Mouse (Mus musculus): ENCODE data around the gene 1700037C18Rik. TPM values are rescaled to one million over a fixed set of nuclear protein-coding genes. Genes with fewer than 3 reads are reported as not detected.

The 1700037C18Rik gene
- polyA plus RNA-seq, 1 experiment from 2014 or later, result 6.5 TPM

- Histone ChIP-seq H3K4me2 (no peak overlapping the region), H3K4me1 (replicated peaks) (peaks cover 6% of the 10 kb centered on the region), H3K4me3 (no peak overlapping the region), H3K27me3 (replicated peaks) (no peaks in the 10 kb centered on the region), H3K27ac (ENCODE audit: poor library complexity, severe bottlenecking) (no peak overlapping the region), H3K9me3 (replicated peaks) (no peaks in the 10 kb centered on the region), H3K36me3 (peaks cover 50% of the 10 kb centered on the region), H3K9ac (no peak overlapping the region)
- 65% methylated on average over 2 of the region's 2 CpGs for WGBS
- ATAC-seq (ENCODE audit: insufficient number of reproducible peaks, low FRiP score), result no peak
Observed at GRCm38 (mm10) chr16:3907471-3907870, 1.0 kb downstream of the 1700037C18Rik start.

- no peaks in the 10 kb centered on the region for H3K27me3 ChIP-seq (replicated peaks)
- H3K36me3 ChIP-seq, result peaks cover 73% of the 10 kb centered on the region
- WGBS, result 89% methylated on average over 1 of the region's 1 CpGs
- H3K4me3 ChIP-seq, result no peak overlapping the region
- no peak overlapping the region for H3K4me2 ChIP-seq
- no peak overlapping the region for H3K27ac ChIP-seq (ENCODE audit: poor library complexity, severe bottlenecking)
- ATAC-seq (ENCODE audit: insufficient number of reproducible peaks, low FRiP score), result no peak
- peaks cover 17% of the 10 kb centered on the region for H3K4me1 ChIP-seq (replicated peaks)
- no peaks in the 10 kb centered on the region for H3K9me3 ChIP-seq (replicated peaks)
- no peak overlapping the region for H3K9ac ChIP-seq
Observed at GRCm38 (mm10) chr16:3896553-3896952, 11.9 kb downstream of the 1700037C18Rik start.

- H3K4me3 ChIP-seq, result no peak overlapping the region
- H3K27ac ChIP-seq (ENCODE audit: poor library complexity, severe bottlenecking), result no peak overlapping the region
- peaks cover 17% of the 10 kb centered on the region for H3K4me1 ChIP-seq (replicated peaks)
- H3K27me3 ChIP-seq (replicated peaks), result no peaks in the 10 kb centered on the region
- 79% methylated on average over 6 of the region's 6 CpGs for WGBS
- no peak for ATAC-seq (ENCODE audit: insufficient number of reproducible peaks, low FRiP score)
- H3K9ac ChIP-seq, result no peak overlapping the region
- H3K36me3 ChIP-seq, result peaks cover 68% of the 10 kb centered on the region
- no peak overlapping the region for H3K4me2 ChIP-seq
- H3K9me3 ChIP-seq (replicated peaks), result no peaks in the 10 kb centered on the region
Observed at GRCm38 (mm10) chr16:3896046-3896445, 12.4 kb downstream of the 1700037C18Rik start.

- H3K9ac ChIP-seq, result no peak overlapping the region
- ATAC-seq (ENCODE audit: insufficient number of reproducible peaks, low FRiP score), result peak; percentile 36; the same call in 1 of the 2 replicates
Observed at GRCm38 (mm10) chr16:3895173-3895792, 13.2 kb downstream of the 1700037C18Rik start.

GRCm38 (mm10) chr16:3893739-3894138, 14.8 kb downstream of the 1700037C18Rik start:
- H3K9me3 ChIP-seq (replicated peaks), result no peaks in the 10 kb centered on the region
- peaks cover 45% of the 10 kb centered on the region for H3K36me3 ChIP-seq
- peak overlapping the region; percentile 9; the same call in 1 of the 2 replicates for H3K9ac ChIP-seq
- peaks cover 17% of the 10 kb centered on the region for H3K4me1 ChIP-seq (replicated peaks)
- H3K27ac ChIP-seq (ENCODE audit: poor library complexity, severe bottlenecking), result peak overlapping the region; percentile 74
- no peak overlapping the region for H3K4me3 ChIP-seq
- H3K27me3 ChIP-seq (replicated peaks), result no peaks in the 10 kb centered on the region
- 0 out of 2 replicates have a peak overlapping the region, but pooled peaks have one; percentile 21 for H3K4me2 ChIP-seq
- WGBS, result 30% methylated on average over 3 of the region's 3 CpGs
- peak; percentile 84 for ATAC-seq (ENCODE audit: insufficient number of reproducible peaks, low FRiP score)

More at GRCm38 (mm10) chr16:3895173-3895792, 13.2 kb downstream of the 1700037C18Rik start:
- H3K9me3 ChIP-seq (replicated peaks), result no peaks in the 10 kb centered on the region
- no peaks in the 10 kb centered on the region for H3K27me3 ChIP-seq (replicated peaks)
- H3K4me2 ChIP-seq, result no peak overlapping the region
- peak overlapping the region; percentile 74 for H3K27ac ChIP-seq (ENCODE audit: poor library complexity, severe bottlenecking)
- H3K4me3 ChIP-seq, result no peak overlapping the region
- WGBS, result 64% methylated on average over 9 of the region's 9 CpGs
- H3K4me1 ChIP-seq (replicated peaks), result peaks cover 17% of the 10 kb centered on the region
- peaks cover 61% of the 10 kb centered on the region for H3K36me3 ChIP-seq

GRCm38 (mm10) chr16:3891621-3892295, 16.7 kb downstream of the 1700037C18Rik start:
- Histone ChIP-seq H3K27me3 (replicated peaks) (no peaks in the 10 kb centered on the region), H3K4me2 (no peak overlapping the region), H3K36me3 (peaks cover 26% of the 10 kb centered on the region), H3K27ac (ENCODE audit: poor library complexity, severe bottlenecking) (no peak overlapping the region), H3K9me3 (replicated peaks) (no peaks in the 10 kb centered on the region), H3K9ac (no peak overlapping the region), H3K4me3 (no peak overlapping the region), H3K4me1 (replicated peaks) (peaks cover 20% of the 10 kb centered on the region)
- ATAC-seq (ENCODE audit: insufficient number of reproducible peaks, low FRiP score), result no peak
- 94% methylated on average over 14 of the region's 14 CpGs for WGBS

- Histone ChIP-seq H3K36me3 (peaks cover 10% of the 10 kb centered on the region), H3K4me3 (peak overlapping the region; percentile 78), H3K4me2 (peak overlapping the region; percentile 78), H3K27me3 (replicated peaks) (no peaks in the 10 kb centered on the region), H3K4me1 (replicated peaks) (peaks cover 16% of the 10 kb centered on the region), H3K9ac (peak overlapping the region; percentile 88), H3K27ac (ENCODE audit: poor library complexity, severe bottlenecking) (peak overlapping the region; percentile 94), H3K9me3 (replicated peaks) (no peaks in the 10 kb centered on the region)
- peak; percentile 3; the same call in 1 of the 2 replicates for ATAC-seq (ENCODE audit: insufficient number of reproducible peaks, low FRiP score)
- WGBS, result 4% methylated on average over 10 of the region's 10 CpGs
Observed at GRCm38 (mm10) chr16:3885065-3885670, 23.3 kb downstream of the 1700037C18Rik start.

- ATAC-seq (ENCODE audit: insufficient number of reproducible peaks, low FRiP score), result peak; percentile 99
- H3K4me2 ChIP-seq, result peak within 1 kb of the TSS; percentile 78
- under 1% methylated on average over 88 of the region's 88 CpGs for WGBS
Observed at GRCm38 (mm10) chr16:3884201-3885064, 24.1 kb downstream of the 1700037C18Rik start, which contains the start of the genes Zfp597 and Gm20695. TSS of gene Zfp597 (minus strand) at chr16:3884561. TSS of gene Gm20695 (plus strand) at chr16:3884648.

GRCm38 (mm10) chr16:3876346-3876745, 32.1 kb downstream of the 1700037C18Rik start:
- H3K4me1 ChIP-seq (replicated peaks), result peaks cover 14% of the 10 kb centered on the region
- 90% methylated on average over 4 of the region's 4 CpGs for WGBS
- H3K27ac ChIP-seq (ENCODE audit: poor library complexity, severe bottlenecking), result no peak overlapping the region
- no peak overlapping the region for H3K4me2 ChIP-seq
- H3K27me3 ChIP-seq (replicated peaks), result no peaks in the 10 kb centered on the region
- H3K36me3 ChIP-seq, result peaks cover 29% of the 10 kb centered on the region
- no peak for ATAC-seq (ENCODE audit: insufficient number of reproducible peaks, low FRiP score)
- H3K4me3 ChIP-seq, result no peak overlapping the region
- H3K9me3 ChIP-seq (replicated peaks), result no peaks in the 10 kb centered on the region
- H3K9ac ChIP-seq, result no peak overlapping the region

More at GRCm38 (mm10) chr16:3884201-3885064, 24.1 kb downstream of the 1700037C18Rik start, which contains the start of the genes Zfp597 and Gm20695:
- peak within 1 kb of the TSS; percentile 88 for H3K9ac ChIP-seq
- no peaks in the 10 kb centered on the region for H3K9me3 ChIP-seq (replicated peaks)
- peaks cover 12% of the 10 kb centered on the region for H3K36me3 ChIP-seq
- H3K4me1 ChIP-seq (replicated peaks), result peaks cover 16% of the 10 kb centered on the region
- H3K27me3 ChIP-seq (replicated peaks), result no peaks in the 10 kb centered on the region
- H3K27ac ChIP-seq (ENCODE audit: poor library complexity, severe bottlenecking), result peak within 1 kb of the TSS; percentile 94
- H3K4me3 ChIP-seq, result peak within 1 kb of the TSS; percentile 78

- Histone ChIP-seq H3K27ac (ENCODE audit: poor library complexity, severe bottlenecking) (peak within 1 kb of the TSS; percentile 44), H3K4me3 (peak within 1 kb of the TSS; percentile 66), H3K9me3 (replicated peaks) (no peaks in the 10 kb centered on the region), H3K36me3 (peaks cover 21% of the 10 kb centered on the region; the same call in 1 of the 2 replicates), H3K4me1 (replicated peaks) (peaks cover 16% of the 10 kb centered on the region), H3K27me3 (replicated peaks) (no peaks in the 10 kb centered on the region), H3K4me2 (peak within 1 kb of the TSS; percentile 92), H3K9ac (peak within 1 kb of the TSS; percentile 78)
- ATAC-seq (ENCODE audit: insufficient number of reproducible peaks, low FRiP score), result peak; percentile 98
- WGBS, result 3% methylated on average over 47 of the region's 47 CpGs
Observed at GRCm38 (mm10) chr16:3872216-3873047, 36.1 kb downstream of the 1700037C18Rik start, which contains the start of gene Naa60. TSS of gene Naa60 (plus strand) at chr16:3872375.
